Mouse (Mus musculus): ENCODE measurements at regions not wholly inside any gene's neighbourhood (a gene's known extent, or its start where the extent isn't known, plus 50 kb on each side); places are given as distances from the start of the nearest gene placed in this dataset.

GRCm38 (mm10) chr15:67278869-67279268 is 778.2 kb upstream of the Lrrc6 start:
- H3K27me3 ChIP-seq (ENCODE audit: insufficient read depth, poor library complexity, severe bottlenecking): no peaks in the 10 kb centered on the region
- H3K36me3 ChIP-seq: no peaks in the 10 kb centered on the region
- no peak overlapping the region for H3K4me3 ChIP-seq
- 75% methylated on average over 1 of the region's 1 CpGs for WGBS
- H3K9me3 ChIP-seq: no peaks in the 10 kb centered on the region
- no peak for DNase-seq (ENCODE audit: low spot score)
- H3K4me1 ChIP-seq (replicated peaks): no peaks in the 10 kb centered on the region
- H3K27ac ChIP-seq: no peak overlapping the region

GRCm38 (mm10) chr15:67275058-67275457 is 774.3 kb upstream of the Lrrc6 start:
- Histone ChIP-seq H3K36me3 (no peaks in the 10 kb centered on the region), H3K9me3 (no peaks in the 10 kb centered on the region)
- DNase-seq (ENCODE audit: low spot score): no peak

GRCm38 (mm10) chr15:67272397-67272796 is 771.7 kb upstream of the Lrrc6 start:
- Histone ChIP-seq H3K27me3 (ENCODE audit: insufficient read depth, poor library complexity, severe bottlenecking) (no peaks in the 10 kb centered on the region), H3K4me3 (no peak overlapping the region), H3K27ac (no peak overlapping the region), H3K9me3 (no peaks in the 10 kb centered on the region), H3K36me3 (no peaks in the 10 kb centered on the region), H3K4me1 (replicated peaks) (no peaks in the 10 kb centered on the region)
- DNase-seq (ENCODE audit: low spot score): no peak
- WGBS: 93% methylated on average over 2 of the region's 2 CpGs

More at GRCm38 (mm10) chr15:67275058-67275457, 774.3 kb upstream of the Lrrc6 start:
- H3K27me3 ChIP-seq (ENCODE audit: insufficient read depth, poor library complexity, severe bottlenecking): no peaks in the 10 kb centered on the region
- H3K4me3 ChIP-seq: no peak overlapping the region
- H3K4me1 ChIP-seq (replicated peaks): no peaks in the 10 kb centered on the region
- H3K27ac ChIP-seq: no peak overlapping the region

- Histone ChIP-seq H3K27ac (no peak overlapping the region), H3K9me3 (no peaks in the 10 kb centered on the region), H3K4me3 (no peak overlapping the region), H3K27me3 (ENCODE audit: insufficient read depth, poor library complexity, severe bottlenecking) (no peaks in the 10 kb centered on the region), H3K4me1 (replicated peaks) (no peaks in the 10 kb centered on the region), H3K36me3 (no peaks in the 10 kb centered on the region)
- DNase-seq (ENCODE audit: low spot score): no peak
- WGBS: 80% methylated on average over 6 of the region's 6 CpGs
Observed at GRCm38 (mm10) chr15:67263723-67264122, 763.0 kb upstream of the Lrrc6 start.

GRCm38 (mm10) chr15:67263313-67263712 is 762.6 kb upstream of the Lrrc6 start:
- 77% methylated on average over 2 of the region's 2 CpGs for WGBS
- no peaks in the 10 kb centered on the region for H3K27me3 ChIP-seq (ENCODE audit: insufficient read depth, poor library complexity, severe bottlenecking)
- no peak for DNase-seq (ENCODE audit: low spot score)
- no peak overlapping the region for H3K4me3 ChIP-seq
- H3K36me3 ChIP-seq: no peaks in the 10 kb centered on the region
- H3K4me1 ChIP-seq (replicated peaks): no peaks in the 10 kb centered on the region
- no peak overlapping the region for H3K27ac ChIP-seq
- no peaks in the 10 kb centered on the region for H3K9me3 ChIP-seq

- DNase-seq (ENCODE audit: low spot score): no peak
- Histone ChIP-seq H3K27ac (no peak overlapping the region), H3K4me1 (replicated peaks) (no peaks in the 10 kb centered on the region), H3K4me3 (no peak overlapping the region), H3K9me3 (no peaks in the 10 kb centered on the region), H3K36me3 (no peaks in the 10 kb centered on the region), H3K27me3 (ENCODE audit: insufficient read depth, poor library complexity, severe bottlenecking) (no peaks in the 10 kb centered on the region)
- WGBS: 96% methylated on average over 2 of the region's 2 CpGs
Observed at GRCm38 (mm10) chr15:67262269-67262668, 761.6 kb upstream of the Lrrc6 start.

GRCm38 (mm10) chr15:67260666-67261065 is 760.0 kb upstream of the Lrrc6 start:
- H3K4me1 ChIP-seq (replicated peaks): no peaks in the 10 kb centered on the region
- H3K36me3 ChIP-seq: no peaks in the 10 kb centered on the region
- no peaks in the 10 kb centered on the region for H3K27me3 ChIP-seq (ENCODE audit: insufficient read depth, poor library complexity, severe bottlenecking)
- 87% methylated on average over 3 of the region's 3 CpGs for WGBS
- H3K27ac ChIP-seq: no peak overlapping the region
- no peak for DNase-seq (ENCODE audit: low spot score)
- H3K4me3 ChIP-seq: no peak overlapping the region
- H3K9me3 ChIP-seq: no peaks in the 10 kb centered on the region

GRCm38 (mm10) chr15:67249147-67249546 is 748.4 kb upstream of the Lrrc6 start:
- H3K4me3 ChIP-seq: no peak overlapping the region
- peaks cover 16% of the 10 kb centered on the region for H3K4me1 ChIP-seq (replicated peaks)
- no peaks in the 10 kb centered on the region for H3K36me3 ChIP-seq
- 51% methylated on average over 4 of the region's 4 CpGs for WGBS
- H3K9me3 ChIP-seq: no peaks in the 10 kb centered on the region
- H3K27me3 ChIP-seq (ENCODE audit: insufficient read depth, poor library complexity, severe bottlenecking): peaks cover 13% of the 10 kb centered on the region; the same call in 1 of the 2 replicates
- H3K27ac ChIP-seq: no peak overlapping the region
- DNase-seq (ENCODE audit: low spot score): no peak

GRCm38 (mm10) chr15:67248471-67248870 is 747.8 kb upstream of the Lrrc6 start:
- Histone ChIP-seq H3K27ac (no peak overlapping the region), H3K36me3 (no peaks in the 10 kb centered on the region), H3K9me3 (no peaks in the 10 kb centered on the region), H3K27me3 (ENCODE audit: insufficient read depth, poor library complexity, severe bottlenecking) (peaks cover 15% of the 10 kb centered on the region; the same call in 1 of the 2 replicates), H3K4me3 (no peak overlapping the region), H3K4me1 (replicated peaks) (peaks cover 16% of the 10 kb centered on the region)
- no peak for DNase-seq (ENCODE audit: low spot score)

- H3K36me3 ChIP-seq: no peaks in the 10 kb centered on the region
- peaks cover 19% of the 10 kb centered on the region for H3K27me3 ChIP-seq (ENCODE audit: insufficient read depth, poor library complexity, severe bottlenecking)
- no peak for DNase-seq (ENCODE audit: low spot score)
- H3K4me1 ChIP-seq (replicated peaks): peaks cover 16% of the 10 kb centered on the region
- no peak overlapping the region for H3K4me3 ChIP-seq
- no peaks in the 10 kb centered on the region for H3K9me3 ChIP-seq
- no peak overlapping the region for H3K27ac ChIP-seq
- 40% methylated on average over 4 of the region's 4 CpGs for WGBS
Observed at GRCm38 (mm10) chr15:67245658-67246268, 745.1 kb upstream of the Lrrc6 start.

- H3K4me3 ChIP-seq: no peak overlapping the region
- peaks cover 16% of the 10 kb centered on the region for H3K4me1 ChIP-seq (replicated peaks)
- H3K9me3 ChIP-seq: no peaks in the 10 kb centered on the region
- DNase-seq (ENCODE audit: low spot score): no peak
- H3K27me3 ChIP-seq (ENCODE audit: insufficient read depth, poor library complexity, severe bottlenecking): peaks cover 19% of the 10 kb centered on the region
- 50% methylated on average over 10 of the region's 10 CpGs for WGBS
- no peaks in the 10 kb centered on the region for H3K36me3 ChIP-seq
- no peak overlapping the region for H3K27ac ChIP-seq
Observed at GRCm38 (mm10) chr15:67244908-67245657, 744.4 kb upstream of the Lrrc6 start.

- no peak for DNase-seq (ENCODE audit: low spot score)
- Histone ChIP-seq H3K9me3 (no peaks in the 10 kb centered on the region), H3K27ac (no peak overlapping the region), H3K27me3 (ENCODE audit: insufficient read depth, poor library complexity, severe bottlenecking) (no peaks in the 10 kb centered on the region), H3K4me1 (replicated peaks) (0 out of 2 replicates have a peak, but pooled peaks cover 5% of the 10 kb centered on the region), H3K36me3 (no peaks in the 10 kb centered on the region), H3K4me3 (no peak overlapping the region)
- 87% methylated on average over 5 of the region's 5 CpGs for WGBS
Observed at GRCm38 (mm10) chr15:67235107-67235785, 734.5 kb upstream of the Lrrc6 start.

GRCm38 (mm10) chr15:67229359-67229758 is 728.6 kb upstream of the Lrrc6 start:
- no peaks in the 10 kb centered on the region for H3K9me3 ChIP-seq
- DNase-seq (ENCODE audit: low spot score): no peak
- H3K4me1 ChIP-seq (replicated peaks): no peaks in the 10 kb centered on the region
- no peaks in the 10 kb centered on the region for H3K27me3 ChIP-seq (ENCODE audit: insufficient read depth, poor library complexity, severe bottlenecking)
- WGBS: 84% methylated on average over 5 of the region's 5 CpGs
- no peak overlapping the region for H3K27ac ChIP-seq
- H3K4me3 ChIP-seq: no peak overlapping the region
- no peaks in the 10 kb centered on the region for H3K36me3 ChIP-seq
